Mouse (Mus musculus) urinary bladder, postnatal 36 days (tissue): Measurements from ENCODE around the gene Socs4.

ENCODE experiments used
- DNase-seq, 2 experiments: peaks; one replicate each; pipeline ENCODE4 v3.0.0; 2022; ENCODE audit warnings: low spot score in 2 of 2, mixed read lengths in 1 of 2

The Socs4 gene

GRCm38 (mm10) chr14:47276637-47277393, at the start of gene Socs4, which contains the start of gene Wdhd1:
Gene Socs4 (plus strand): TSS chr14:47276931.
Gene Wdhd1 (minus strand): TSS chr14:47276857.
- DNase-seq: peak; percentile 89 to 95

GRCm38 (mm10) chr14:47229796-47230376, 46.8 kb upstream of the Socs4 start:
- no peak for DNase-seq

- DNase-seq: no peak
These were observed 43.1 kb upstream of the Socs4 start for GRCm38 (mm10) chr14:47233602-47234001.

- DNase-seq: no peak
These were observed 42.7 kb upstream of the Socs4 start for GRCm38 (mm10) chr14:47234032-47234431.

GRCm38 (mm10) chr14:47234526-47235250, 42.0 kb upstream of the Socs4 start:
- DNase-seq: no peak

GRCm38 (mm10) chr14:47236491-47236890, 40.2 kb upstream of the Socs4 start:
- no peak for DNase-seq

GRCm38 (mm10) chr14:47237286-47237685, 39.4 kb upstream of the Socs4 start:
- no peak for DNase-seq

- DNase-seq: no peak
These were observed 36.1 kb upstream of the Socs4 start for GRCm38 (mm10) chr14:47240600-47240999.

- no peak for DNase-seq
These were observed 35.7 kb upstream of the Socs4 start for GRCm38 (mm10) chr14:47241046-47241445.

GRCm38 (mm10) chr14:47242753-47243152, 34.0 kb upstream of the Socs4 start:
- DNase-seq: no peak

- no peak for DNase-seq
These were observed 26.9 kb upstream of the Socs4 start for GRCm38 (mm10) chr14:47249839-47250238.

GRCm38 (mm10) chr14:47264866-47265265, 11.9 kb upstream of the Socs4 start:
- no peak for DNase-seq

- no peak for DNase-seq
These were observed 10.9 kb upstream of the Socs4 start for GRCm38 (mm10) chr14:47265829-47266228.

GRCm38 (mm10) chr14:47269056-47269455, 7.7 kb upstream of the Socs4 start:
- DNase-seq: no peak

GRCm38 (mm10) chr14:47269706-47270105, 7.0 kb upstream of the Socs4 start:
- DNase-seq: no peak

- DNase-seq: no peak
These were observed 3.0 kb upstream of the Socs4 start for GRCm38 (mm10) chr14:47273751-47274150.

- no peak for DNase-seq
These were observed 1.3 kb upstream of the Socs4 start for GRCm38 (mm10) chr14:47275417-47275816.

GRCm38 (mm10) chr14:47276036-47276603, 611 bp upstream of the Socs4 start:
- DNase-seq: no peak

GRCm38 (mm10) chr14:47279058-47279457, 2.3 kb downstream of the Socs4 start:
- no peak for DNase-seq

- DNase-seq: no peak
These were observed 4.8 kb downstream of the Socs4 start for GRCm38 (mm10) chr14:47281535-47281934.

GRCm38 (mm10) chr14:47283568-47283967, 6.8 kb downstream of the Socs4 start:
- no peak for DNase-seq

GRCm38 (mm10) chr14:47285271-47285670, 8.5 kb downstream of the Socs4 start:
- no peak for DNase-seq
